7 mouse cellular contexts compared by ENCODE assay signal in the genomic region with DNA sequence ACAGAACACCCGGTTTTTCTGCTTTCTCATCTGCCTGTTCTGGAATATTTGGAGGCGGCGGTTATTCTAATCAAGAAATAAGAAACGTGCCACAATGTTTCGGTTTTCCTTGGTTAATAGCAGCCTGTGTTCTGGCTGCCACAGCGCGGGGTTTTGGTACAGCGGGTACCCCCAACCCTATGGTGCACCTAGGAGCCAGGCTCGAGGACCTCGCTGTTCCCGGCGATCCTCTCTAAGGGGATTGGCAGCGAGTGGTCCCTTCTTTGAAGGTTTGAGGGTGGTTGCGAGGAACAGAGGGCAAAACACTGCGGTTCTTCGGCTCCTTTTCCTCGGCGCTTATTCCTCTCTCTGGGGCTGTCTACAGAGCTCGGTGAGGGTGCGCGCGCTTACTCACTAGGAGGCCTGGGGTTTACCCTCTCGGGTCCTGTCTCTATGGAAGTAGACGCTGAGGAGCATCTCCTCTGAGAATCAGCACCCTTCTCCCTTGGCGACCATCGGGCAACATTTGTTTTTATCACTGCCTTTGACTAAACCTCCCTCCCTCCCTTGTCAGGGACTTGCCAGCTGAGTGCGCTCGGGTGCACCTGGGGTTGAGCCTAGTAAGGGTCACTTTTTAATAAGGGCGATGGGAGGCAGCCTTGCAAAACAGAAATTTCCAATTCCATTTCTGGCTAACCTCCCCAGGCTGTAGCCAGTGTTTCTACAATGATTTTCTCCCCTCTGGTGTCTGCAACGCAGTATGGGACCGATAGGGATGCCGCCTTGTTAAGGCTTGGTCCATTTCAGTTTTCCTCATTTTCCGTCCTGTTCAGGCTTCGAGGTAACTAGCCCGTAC. TPM values are rescaled to one million over a fixed set of nuclear protein-coding genes. Genes with fewer than 3 reads are reported as not detected.
DNase-seq lines count a peak whose midpoint lies in the region; ATAC-seq and TF ChIP-seq lines count a peak whose summit lies in the region.

No protein-coding gene starts in this region.

- H3K27ac ChIP-seq in brown adipose tissue, adult 24 weeks (replicated peaks; ENCODE audit: low read depth, low read length) = peak overlapping the region; percentile 89
- peak overlapping the region; percentile 97 for H3K27ac ChIP-seq in forebrain, embryonic 15.5 days (replicated peaks)
- peak overlapping the region; percentile 97 for H3K27ac ChIP-seq in hindbrain, embryonic 12.5 days
- H3K27ac ChIP-seq in midbrain, postnatal 0 days (ENCODE audit: low read depth, low read length) = peak overlapping the region; percentile 82

- peak; percentile 64 for DNase-seq in adrenal gland, adult 2 months
- DNase-seq in left cerebral cortex, postnatal 10 days (ENCODE audit: extremely low spot score in 1 of 2, low spot score in 2 of 2) = peak; percentile 27 to 41
- DNase-seq in midbrain, postnatal 0 days (ENCODE audit: low spot score) = peak; percentile 67
- no peak for DNase-seq in thymus, postnatal 4 days

- H3K4me3 ChIP-seq in brown adipose tissue, adult 24 weeks (ENCODE audit: insufficient read depth, low read depth, low read length) = peak overlapping the region; percentile 92
- H3K4me3 ChIP-seq in forebrain, embryonic 15.5 days = peak overlapping the region; percentile 84
- H3K4me3 ChIP-seq in hindbrain, embryonic 12.5 days = peak overlapping the region; percentile 77
- peak overlapping the region; percentile 86 for H3K4me3 ChIP-seq in midbrain, postnatal 0 days (ENCODE audit: low read depth, low read length)

- peak overlapping the region; percentile 84 for H3K9ac ChIP-seq in forebrain, embryonic 15.5 days (replicated peaks)
- peak overlapping the region; percentile 87 for H3K9ac ChIP-seq in hindbrain, embryonic 12.5 days
- H3K9ac ChIP-seq in midbrain, postnatal 0 days (replicated peaks; ENCODE audit: low read length, poor library complexity, severe bottlenecking) = peak overlapping the region; percentile 83

- H3K4me2 ChIP-seq in forebrain, embryonic 15.5 days (replicated peaks) = peak overlapping the region; percentile 95
- peak overlapping the region; percentile 89 for H3K4me2 ChIP-seq in hindbrain, embryonic 12.5 days (replicated peaks)
- H3K4me2 ChIP-seq in midbrain, postnatal 0 days (ENCODE audit: low read depth, low read length, poor library complexity, severe bottlenecking) = peak overlapping the region; percentile 84

- no peaks in the 10 kb centered on the region for H3K36me3 ChIP-seq in forebrain, embryonic 15.5 days
- no peaks in the 10 kb centered on the region for H3K36me3 ChIP-seq in hindbrain, embryonic 12.5 days
- no peaks in the 10 kb centered on the region for H3K36me3 ChIP-seq in midbrain, postnatal 0 days (ENCODE audit: insufficient read depth, low read length)

- no peak for TF ChIP-seq CTCF in midbrain, postnatal 0 days (IDR thresholded peaks at IDR 0.05)

- intact Hi-C loops in left cerebral cortex, postnatal 10 days (cut with DNase I) = loop anchor here (2.0 to 10.0 kb wide), 5 partner anchors 52 to 581 kb away; no protein-coding TSS in a partner anchor

- H3K9me3 ChIP-seq in forebrain, embryonic 15.5 days = no peaks in the 10 kb centered on the region
- no peaks in the 10 kb centered on the region for H3K9me3 ChIP-seq in hindbrain, embryonic 12.5 days (replicated peaks)
- H3K9me3 ChIP-seq in midbrain, postnatal 0 days (ENCODE audit: low read length) = no peaks in the 10 kb centered on the region

- WGBS in forebrain, embryonic 15.5 days = under 1% methylated on average over 35 of the region's 35 CpGs
- under 1% methylated on average over 35 of the region's 35 CpGs for WGBS in hindbrain, embryonic 12.5 days
- 1% methylated on average over 35 of the region's 35 CpGs for WGBS in midbrain, postnatal 0 days

- no peak; the same call in 1 of the 2 replicates for ATAC-seq in forebrain, embryonic 15.5 days (replicated peaks)
- ATAC-seq in hindbrain, embryonic 12.5 days (ENCODE audit: low FRiP score) = no peak
- 0 out of 2 replicates have a peak, but pooled peaks have one; percentile 5 for ATAC-seq in midbrain, postnatal 0 days (ENCODE audit: low FRiP score)

- H3K4me1 ChIP-seq in brown adipose tissue, adult 24 weeks (ENCODE audit: control insufficient read depth, insufficient read depth, insufficient read length, low read length) = peaks cover 12% of the 10 kb centered on the region
- H3K4me1 ChIP-seq in forebrain, embryonic 15.5 days = peaks cover 31% of the 10 kb centered on the region
- H3K4me1 ChIP-seq in hindbrain, embryonic 12.5 days = peaks cover 20% of the 10 kb centered on the region
- H3K4me1 ChIP-seq in midbrain, postnatal 0 days (ENCODE audit: insufficient read depth, low read length) = no peaks in the 10 kb centered on the region

- H3K27me3 ChIP-seq in forebrain, embryonic 15.5 days = no peaks in the 10 kb centered on the region
- H3K27me3 ChIP-seq in hindbrain, embryonic 12.5 days = no peaks in the 10 kb centered on the region
- H3K27me3 ChIP-seq in midbrain, postnatal 0 days (ENCODE audit: insufficient read depth, low read length) = no peaks in the 10 kb centered on the region

RNA-seq across cellular contexts. Expression of gene Ptprg, which starts 2.4 kb away (rescaled TPM):
- total RNA-seq in adrenal gland, adult 2 months (2021) = 100 to 1,000 TPM in 1 of 2 experiments, 10 to 100 TPM in 1; 92.6 to 116 TPM
- polyA plus RNA-seq in adrenal gland, adult 2 months (2012; rRNA removed) = 75.9 and 130 TPM in 2 replicates
- polyA plus RNA-seq in brown adipose tissue, adult 24 weeks (2012; ENCODE audit: insufficient read depth, insufficient read length, missing spikeins) = 23.0 and 31.6 TPM in 2 replicates
- 30.1 and 34.9 TPM in 2 replicates for polyA plus RNA-seq in forebrain, embryonic 15.5 days (2015; fragmentation: Nextera tagmentation; extraction: Ambion mirVana)
- 55.8 and 63.4 TPM in 2 replicates for polyA plus RNA-seq in hindbrain, embryonic 12.5 days (2016; fragmentation: Nextera tagmentation; extraction: Ambion mirVana)
- 100 to 1,000 TPM; 134 to 135 TPM for total RNA-seq in left cerebral cortex, postnatal 10 days (2021)
- 84.9 and 98.2 TPM in 2 replicates for total RNA-seq in midbrain, postnatal 0 days (2014; rRNA removed)
- 25.4 and 25.7 TPM in 2 replicates for polyA plus RNA-seq in midbrain, postnatal 0 days (2015; fragmentation: Nextera tagmentation; extraction: Ambion mirVana)
